Mouse (Mus musculus) retina, adult 2 months (tissue): ENCODE data around the gene Dgka.
A peak's percentile ranks its signal among the peaks of the same experiment; 100 is the strongest.

ENCODE experiments used
- DNase-seq: peaks from one replicate; pipeline ENCODE4 v3.0.0-alpha.2; 2012; ENCODE audit warnings: low read depth, low spot score

Dgka gene

GRCm38 (mm10) chr10:128744680-128745601, at the start of gene Dgka:
Gene Dgka (minus strand): TSS chr10:128744855.
- no peak for DNase-seq

GRCm38 (mm10) chr10:128794391-128794790, 49.7 kb upstream of the Dgka start:
- DNase-seq: no peak

- DNase-seq: no peak
Measured at GRCm38 (mm10) chr10:128793258-128793657, 48.6 kb upstream of the Dgka start.

- DNase-seq: no peak
Measured at GRCm38 (mm10) chr10:128792041-128792440, 47.4 kb upstream of the Dgka start.

- no peak for DNase-seq
Measured at GRCm38 (mm10) chr10:128790398-128791124, 45.9 kb upstream of the Dgka start, which contains the start of gene Mmp19. Gene Mmp19 (plus strand): TSS chr10:128790910.

GRCm38 (mm10) chr10:128780200-128780599, 35.5 kb upstream of the Dgka start:
- no peak for DNase-seq

GRCm38 (mm10) chr10:128779011-128779795, 34.5 kb upstream of the Dgka start:
- DNase-seq: no peak

GRCm38 (mm10) chr10:128778441-128778840, 33.8 kb upstream of the Dgka start:
- DNase-seq: no peak

- no peak for DNase-seq
Measured at GRCm38 (mm10) chr10:128773685-128774084, 29.0 kb upstream of the Dgka start.

- DNase-seq: no peak
Measured at GRCm38 (mm10) chr10:128772895-128773294, 28.2 kb upstream of the Dgka start.

- peak; percentile 83 for DNase-seq
Measured at GRCm38 (mm10) chr10:128748252-128748864, 3.7 kb upstream of the Dgka start.

- peak; percentile 47 for DNase-seq
Measured at GRCm38 (mm10) chr10:128747646-128748251, 3.1 kb upstream of the Dgka start, which contains the start of gene Pym1. Gene Pym1 (plus strand): TSS chr10:128747889.

GRCm38 (mm10) chr10:128746972-128747645, 2.5 kb upstream of the Dgka start:
- no peak for DNase-seq

- no peak for DNase-seq
Measured at GRCm38 (mm10) chr10:128745946-128746613, 1.4 kb upstream of the Dgka start.

- DNase-seq: no peak
Measured at GRCm38 (mm10) chr10:128744211-128744610, 444 bp downstream of the Dgka start.

- DNase-seq: no peak
Measured at GRCm38 (mm10) chr10:128743791-128744191, 864 bp downstream of the Dgka start.

GRCm38 (mm10) chr10:128743235-128743634, 1.4 kb downstream of the Dgka start:
- no peak for DNase-seq

GRCm38 (mm10) chr10:128742616-128743015, 2.0 kb downstream of the Dgka start:
- no peak for DNase-seq

GRCm38 (mm10) chr10:128740296-128740695, 4.4 kb downstream of the Dgka start:
- no peak for DNase-seq

- no peak for DNase-seq
Measured at GRCm38 (mm10) chr10:128737435-128737834, 7.2 kb downstream of the Dgka start.
